In the genomic region with DNA sequence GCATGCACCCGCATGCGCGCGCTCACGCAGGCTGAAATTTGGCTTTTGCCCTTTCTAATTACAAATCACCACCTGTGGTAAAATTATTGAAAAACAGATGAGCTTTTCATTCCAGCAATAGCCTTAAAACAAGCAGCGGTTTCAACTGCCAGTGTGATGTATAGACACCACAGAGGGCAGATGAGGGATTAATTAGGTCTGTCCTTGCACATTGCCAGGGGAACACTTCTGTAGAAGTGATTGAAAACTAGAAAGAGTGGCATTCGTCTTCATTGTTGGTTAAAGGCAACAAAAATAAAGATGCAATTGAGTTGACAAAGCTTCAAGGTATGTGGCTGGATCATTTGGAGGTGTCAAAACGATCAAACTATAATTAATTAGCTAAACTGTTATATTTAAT, we compare ENCODE assay signal across 18 mouse cellular contexts.
A peak's percentile ranks its signal among the peaks of the same experiment; 100 is the strongest.
DNase-seq lines count a peak whose midpoint lies in the region; ATAC-seq lines count a peak whose summit lies in the region.
"Had no signal": no experiment of that assay in that cellular context is flagged by ENCODE, and none has a peak within 500 bp of the region (broad histone marks: within the 10 kb centered on the region; RNA-seq: fewer than 3 reads in every experiment).

No protein-coding gene starts in this region.

- H3K4me1 ChIP-seq in midbrain, embryonic 15.5 days, result 0 out of 2 replicates have a peak, but pooled peaks cover 4% of the 10 kb centered on the region
- H3K4me1 ChIP-seq in midbrain, embryonic 10.5 days, result no peaks in the 10 kb centered on the region
- H3K4me1 ChIP-seq in hindbrain, embryonic 15.5 days (replicated peaks), result 0 out of 2 replicates have a peak, but pooled peaks cover 3% of the 10 kb centered on the region
- H3K4me1 ChIP-seq in neural tube, embryonic 14.5 days (ENCODE audit: control insufficient read depth, insufficient read depth, low read length), result 0 out of 2 replicates have a peak, but pooled peaks cover 5% of the 10 kb centered on the region
- H3K4me1 ChIP-seq: embryonic facial prominence, embryonic 12.5 days; intestine, embryonic 15.5 days had no signal

- no peaks in the 10 kb centered on the region for H3K36me3 ChIP-seq in midbrain, embryonic 15.5 days (replicated peaks)
- no peaks in the 10 kb centered on the region for H3K36me3 ChIP-seq in midbrain, embryonic 10.5 days
- no peaks in the 10 kb centered on the region for H3K36me3 ChIP-seq in hindbrain, embryonic 15.5 days
- no peaks in the 10 kb centered on the region for H3K36me3 ChIP-seq in neural tube, embryonic 14.5 days (ENCODE audit: control insufficient read depth, insufficient read depth, low read length)
- H3K36me3 ChIP-seq: embryonic facial prominence, embryonic 12.5 days; intestine, embryonic 15.5 days had no signal

- no peak overlapping the region for H3K27ac ChIP-seq in midbrain, embryonic 15.5 days
- H3K27ac ChIP-seq in midbrain, embryonic 10.5 days (replicated peaks), result no peak overlapping the region
- H3K27ac ChIP-seq in hindbrain, embryonic 15.5 days (replicated peaks), result no peak overlapping the region
- H3K27ac ChIP-seq in neural tube, embryonic 14.5 days (ENCODE audit: low read depth, low read length), result no peak overlapping the region
- H3K27ac ChIP-seq: embryonic facial prominence, embryonic 12.5 days; intestine, embryonic 15.5 days had no signal

- DNase-seq in embryo, embryonic 10 days (ENCODE audit: low spot score), result peak; percentile 20
- no peak for DNase-seq in embryo, embryonic 10.5 days (ENCODE audit: low spot score)
- no peak for DNase-seq in midbrain, embryonic 10.5 days (ENCODE audit: low spot score)
- DNase-seq in cerebellum, postnatal 36 days, result no peak
- DNase-seq in heart, postnatal 4 days, result no peak
- DNase-seq: cerebellum, adult 11 months; heart, adult 11 months; kidney, postnatal 36 days; layer of hippocampus, postnatal 36 days; lung, adult 18-20 months; lung, postnatal 4 days had no signal

- H3K27me3 ChIP-seq in midbrain, embryonic 15.5 days (replicated peaks), result no peaks in the 10 kb centered on the region
- no peaks in the 10 kb centered on the region; the same call in 1 of the 2 replicates for H3K27me3 ChIP-seq in midbrain, embryonic 10.5 days (ENCODE audit: low read depth, poor library complexity, severe bottlenecking)
- no peaks in the 10 kb centered on the region for H3K27me3 ChIP-seq in hindbrain, embryonic 15.5 days
- H3K27me3 ChIP-seq in neural tube, embryonic 14.5 days (ENCODE audit: control insufficient read depth, insufficient read depth, low read length), result no peaks in the 10 kb centered on the region
- H3K27me3 ChIP-seq: CH12.LX; embryonic facial prominence, embryonic 12.5 days; intestine, embryonic 15.5 days had no signal

- no peak overlapping the region; the same call in 1 of the 2 replicates for H3K4me3 ChIP-seq in midbrain, embryonic 15.5 days
- H3K4me3 ChIP-seq in midbrain, embryonic 10.5 days, result no peak overlapping the region
- H3K4me3 ChIP-seq in hindbrain, embryonic 15.5 days, result peak overlapping the region; percentile 10; the same call in 1 of the 2 replicates
- H3K4me3 ChIP-seq in neural tube, embryonic 14.5 days (ENCODE audit: low read depth, low read length), result no peak overlapping the region
- H3K4me3 ChIP-seq: embryonic facial prominence, embryonic 12.5 days; intestine, embryonic 15.5 days had no signal

- peak; percentile 58; the same call in 1 of the 2 replicates for ATAC-seq in midbrain, embryonic 15.5 days (replicated peaks)
- peak; percentile 68; the same call in 1 of the 2 replicates for ATAC-seq in hindbrain, embryonic 15.5 days (ENCODE audit: low FRiP score, low read depth)
- no peak for ATAC-seq in neural tube, embryonic 14.5 days (ENCODE audit: low read depth)
- ATAC-seq: activated CD4-positive, CD25-positive, alpha-beta regulatory T cell, adult 4 months; intestine, embryonic 15.5 days had no signal

- WGBS in midbrain, embryonic 15.5 days, result 43% methylated on average over 8 of the region's 8 CpGs
- 76% methylated on average over 8 of the region's 8 CpGs for WGBS in midbrain, embryonic 10.5 days
- 23% methylated on average over 8 of the region's 8 CpGs for WGBS in hindbrain, embryonic 15.5 days
- 33% methylated on average over 8 of the region's 8 CpGs for WGBS in neural tube, embryonic 14.5 days

- H3K4me2 ChIP-seq in midbrain, embryonic 15.5 days, result peak overlapping the region; percentile 33; the same call in 1 of the 2 replicates
- H3K4me2 ChIP-seq in hindbrain, embryonic 15.5 days, result peak overlapping the region; percentile 35
- peak overlapping the region; percentile 23; the same call in 1 of the 2 replicates for H3K4me2 ChIP-seq in neural tube, embryonic 14.5 days (ENCODE audit: low read depth, low read length)
- H3K4me2 ChIP-seq: embryonic facial prominence, embryonic 12.5 days; intestine, embryonic 15.5 days had no signal

- H3K9me3 ChIP-seq in midbrain, embryonic 15.5 days, result no peaks in the 10 kb centered on the region
- no peaks in the 10 kb centered on the region for H3K9me3 ChIP-seq in midbrain, embryonic 10.5 days (replicated peaks)
- no peaks in the 10 kb centered on the region for H3K9me3 ChIP-seq in hindbrain, embryonic 15.5 days
- no peaks in the 10 kb centered on the region for H3K9me3 ChIP-seq in neural tube, embryonic 14.5 days (ENCODE audit: control insufficient read depth, low read length)
- H3K9me3 ChIP-seq: embryonic facial prominence, embryonic 12.5 days; intestine, embryonic 15.5 days had no signal

- H3K9ac ChIP-seq in midbrain, embryonic 15.5 days, result no peak overlapping the region
- H3K9ac ChIP-seq in hindbrain, embryonic 15.5 days, result no peak overlapping the region
- no peak overlapping the region for H3K9ac ChIP-seq in neural tube, embryonic 14.5 days (replicated peaks; ENCODE audit: low read depth, low read length)
- H3K9ac ChIP-seq: embryonic facial prominence, embryonic 12.5 days; intestine, embryonic 15.5 days had no signal
